Mouse (Mus musculus) heart, adult 2 months (tissue): Measurements from ENCODE around the gene Dscam. TPM values are rescaled to one million over a fixed set of nuclear protein-coding genes. Genes with fewer than 3 reads are reported as not detected.
A peak's percentile ranks its signal among the peaks of the same experiment; 100 is the strongest.
"Not testable (repeated sequence)": the region's sequence is repeated elsewhere in the genome, so short reads cannot be mapped to it uniquely, and the experiment has no call there.

ENCODE experiments used
- DNase-seq, 2 experiments: peaks; one replicate each; pipeline ENCODE4 v3.0.0; 2021
- H3K27ac ChIP-seq: fragments of 200-600 bp; 2 replicates; pipeline ENCODE4 v1.8.1; 2022
- H3K27me3 ChIP-seq: fragments of 200-500 bp; 2 replicates; pipeline ENCODE4 v1.6.1; 2012; ENCODE audit warnings: mild to moderate bottlenecking, low read length, inconsistent platforms, mixed read lengths; ENCODE audit not compliant: control insufficient read depth, insufficient read depth
- H3K36me3 ChIP-seq: fragments of 200-500 bp; 2 replicates; pipeline ENCODE4 v1.6.1; 2012; ENCODE audit warnings: low read length, inconsistent platforms; ENCODE audit not compliant: control insufficient read depth, insufficient read depth
- H3K4me1 ChIP-seq: fragments of 200-500 bp; 2 replicates; pipeline ENCODE4 v1.6.1; 2011; ENCODE audit warnings: low read length; ENCODE audit not compliant: control insufficient read depth, insufficient read depth
- H3K4me3 ChIP-seq: fragments of 200-600 bp; 2 replicates; pipeline ENCODE4 v1.8.1; 2022
- H3K79me2 ChIP-seq: fragments of 200-500 bp; replicated peaks from 2 replicates; pipeline ENCODE4 v1.6.1; 2012; ENCODE audit warnings: mild to moderate bottlenecking, inconsistent platforms, low read length, moderate library complexity, mixed read lengths; ENCODE audit not compliant: control insufficient read depth, insufficient read depth
- H3K9ac ChIP-seq: fragments of 200-500 bp; 2 replicates; pipeline ENCODE4 v1.6.1; 2012; ENCODE audit warnings: low read depth, mild to moderate bottlenecking, control low read depth, inconsistent platforms, low read length, mixed read lengths
- CTCF ChIP-seq: fragments of 200-600 bp; IDR thresholded peaks from 2 replicates; pipeline ENCODE4 v1.8.1; 2022; ENCODE audit warnings: antibody characterized with exemption, mild to moderate bottlenecking, moderate library complexity
- EP300 ChIP-seq: fragments of 200-500 bp; IDR thresholded peaks from 2 replicates; pipeline ENCODE4 v1.6.1; 2011; ENCODE audit warnings: low read depth, low read length, control low read depth; ENCODE audit not compliant: insufficient read depth
- POLR2A ChIP-seq: fragments of 200-500 bp; IDR thresholded peaks from 2 replicates; pipeline ENCODE4 v1.6.1; 2011; ENCODE audit warnings: mild to moderate bottlenecking, low read depth, low read length, control low read depth; ENCODE audit not compliant: insufficient read depth
- WGBS: fragments of 180-500 bp; shearing (Covaris S2); methylation state at CpG from one replicate; pipeline ENCODE4 v1.1.7; 2018; 5-methylcytosine and 5-hydroxymethylcytosine counted together
- intact Hi-C: fragments of 180-260 bp; cut with DNase I; formaldehyde crosslinking; loops from one replicate; pipeline ENCODE4 v1.15.1; 2025
- polyA plus RNA-seq: library from polyadenylated mRNA; depleted of rRNA; stranded (reverse); fragments of >200 nt; gene quantifications from 2 replicates; pipeline ENCODE4 v1.2.3, GENCODE M21; 2012
- total RNA-seq, 2 experiments: library from RNA; stranded (reverse); gene quantifications; 2 replicates each; pipeline ENCODE4 v1.2.3; 2021

Dscam gene
- total and polyA plus RNA-seq, 3 experiments: 0.06 TPM; not detected in 2

- WGBS: 51% methylated on average over 3 of the region's 3 CpGs
- TF ChIP-seq POLR2A: no peak
- Histone ChIP-seq H3K27ac (no peak overlapping the region), H3K79me2 (no peaks in the 10 kb centered on the region), H3K9ac (no peak overlapping the region), H3K36me3 (no peaks in the 10 kb centered on the region), H3K4me3 (no peak overlapping the region), H3K27me3 (no peaks in the 10 kb centered on the region), H3K4me1 (no peaks in the 10 kb centered on the region)
- no peak for DNase-seq
- intact Hi-C loops: no loop called here
Measured at GRCm38 (mm10) chr16:96901234-96902014, 269.1 kb downstream of the Dscam start.

- no peak for DNase-seq
- Histone ChIP-seq H3K36me3 (no peaks in the 10 kb centered on the region), H3K9ac (no peak overlapping the region), H3K4me1 (no peaks in the 10 kb centered on the region), H3K79me2 (no peaks in the 10 kb centered on the region), H3K27me3 (no peaks in the 10 kb centered on the region), H3K4me3 (no peak overlapping the region), H3K27ac (no peak overlapping the region)
- intact Hi-C loops: loop anchor here (5.0 kb wide), 1 partner anchor 373 kb away; no protein-coding TSS in a partner anchor
- no peak for TF ChIP-seq CTCF
- TF ChIP-seq POLR2A: no peak
- no peak for TF ChIP-seq EP300
Measured at GRCm38 (mm10) chr16:96899329-96899728, 271.2 kb downstream of the Dscam start.

- intact Hi-C loops: loop anchor here (2.0 to 5.0 kb wide), 3 partner anchors 270 to 396 kb away; no protein-coding TSS in a partner anchor
- H3K4me1 ChIP-seq: no peaks in the 10 kb centered on the region
- H3K4me3 ChIP-seq: no peak overlapping the region
- H3K9ac ChIP-seq: no peak overlapping the region
- no peaks in the 10 kb centered on the region for H3K27me3 ChIP-seq
- DNase-seq: no peak
- no peak for TF ChIP-seq EP300
- peak; percentile 74 for TF ChIP-seq CTCF
- TF ChIP-seq POLR2A: no peak
- H3K36me3 ChIP-seq: no peaks in the 10 kb centered on the region
- H3K79me2 ChIP-seq: no peaks in the 10 kb centered on the region
- 64% methylated on average over 10 of the region's 10 CpGs for WGBS
- no peak overlapping the region for H3K27ac ChIP-seq
Measured at GRCm38 (mm10) chr16:96896510-96897133, 273.9 kb downstream of the Dscam start.

DNA sequence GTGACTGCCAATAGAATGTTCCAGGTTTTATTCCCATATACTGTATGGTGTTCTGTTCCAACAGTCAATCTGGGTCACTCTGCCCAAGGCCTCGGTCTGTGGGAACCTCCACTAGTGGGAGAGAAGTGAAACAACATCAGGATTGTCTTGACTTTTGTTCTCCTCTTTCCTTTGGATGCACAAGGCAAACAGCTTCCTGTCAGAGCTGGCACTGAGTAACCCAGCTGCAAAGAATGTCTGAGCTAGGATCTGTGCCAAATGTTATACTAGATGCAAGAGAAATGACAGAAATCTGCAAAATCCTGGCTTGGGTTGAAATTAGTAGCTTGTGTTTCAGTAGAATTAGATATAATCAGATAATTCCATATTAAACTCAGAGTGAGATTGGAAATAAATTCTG, 282.5 kb downstream of the Dscam start:
- Histone ChIP-seq H3K9ac (no peak overlapping the region), H3K4me1 (peaks cover 3% of the 10 kb centered on the region), H3K27me3 (no peaks in the 10 kb centered on the region), H3K4me3 (no peak overlapping the region), H3K79me2 (no peaks in the 10 kb centered on the region), H3K36me3 (no peaks in the 10 kb centered on the region), H3K27ac (no peak overlapping the region)
- WGBS: 23% methylated on average over 1 of the region's 1 CpGs
- TF ChIP-seq POLR2A (no peak), CTCF (no peak), EP300 (no peak)
- intact Hi-C loops: no loop called here
- DNase-seq: no peak

GRCm38 (mm10) chr16:96885817-96886216, 284.7 kb downstream of the Dscam start:
- Histone ChIP-seq H3K36me3 (no peaks in the 10 kb centered on the region), H3K27ac (no peak overlapping the region), H3K79me2 (no peaks in the 10 kb centered on the region), H3K4me1 (peaks cover 3% of the 10 kb centered on the region), H3K9ac (no peak overlapping the region), H3K4me3 (no peak overlapping the region), H3K27me3 (no peaks in the 10 kb centered on the region)
- WGBS: 84% methylated on average over 2 of the region's 2 CpGs
- intact Hi-C loops: no loop called here
- no peak for DNase-seq
- no peak for TF ChIP-seq POLR2A
- TF ChIP-seq EP300: no peak
- TF ChIP-seq CTCF: no peak

- H3K79me2 ChIP-seq, H3K27me3 ChIP-seq, intact Hi-C loops, H3K9ac ChIP-seq, H3K36me3 ChIP-seq, H3K4me1 ChIP-seq, DNase-seq, H3K27ac ChIP-seq, H3K4me3 ChIP-seq: not testable (repeated sequence)
- WGBS: 65% methylated on average over 3 of the region's 3 CpGs
Measured at GRCm38 (mm10) chr16:96884590-96884989, 286.0 kb downstream of the Dscam start.
